Mouse (Mus musculus) ovary, postnatal 14 days (tissue): ENCODE data around the gene Slc6a17.

ENCODE experiments used
- DNase-seq: peaks from one replicate; pipeline ENCODE4 v3.0.0; 2022; ENCODE audit warnings: low spot score

Gene Slc6a17

GRCm38 (mm10) chr3:107520931-107521330 lies 3.1 kb upstream of the Slc6a17 start:
- DNase-seq: no peak

GRCm38 (mm10) chr3:107516776-107517630 lies 815 bp downstream of the Slc6a17 start:
- DNase-seq: no peak

GRCm38 (mm10) chr3:107515989-107516388 lies 1.8 kb downstream of the Slc6a17 start:
- no peak for DNase-seq

GRCm38 (mm10) chr3:107511416-107511815 lies 6.4 kb downstream of the Slc6a17 start:
- DNase-seq: no peak

GRCm38 (mm10) chr3:107508696-107509095 lies 9.1 kb downstream of the Slc6a17 start:
- DNase-seq: no peak

GRCm38 (mm10) chr3:107507966-107508365 lies 9.9 kb downstream of the Slc6a17 start:
- no peak for DNase-seq

- no peak for DNase-seq
Measured at GRCm38 (mm10) chr3:107506531-107506930, 11.3 kb downstream of the Slc6a17 start.

GRCm38 (mm10) chr3:107505464-107506367 lies 12.1 kb downstream of the Slc6a17 start:
- DNase-seq: no peak

- no peak for DNase-seq
Measured at GRCm38 (mm10) chr3:107504542-107504941, 13.3 kb downstream of the Slc6a17 start.

GRCm38 (mm10) chr3:107503716-107504115 lies 14.1 kb downstream of the Slc6a17 start:
- DNase-seq: no peak

- no peak for DNase-seq
Measured at GRCm38 (mm10) chr3:107501702-107502151, 16.1 kb downstream of the Slc6a17 start.

- no peak for DNase-seq
Measured at GRCm38 (mm10) chr3:107500301-107500700, 17.5 kb downstream of the Slc6a17 start.

GRCm38 (mm10) chr3:107496086-107496850 lies 21.6 kb downstream of the Slc6a17 start:
- no peak for DNase-seq

- DNase-seq: no peak
Measured at GRCm38 (mm10) chr3:107495524-107495923, 22.3 kb downstream of the Slc6a17 start.

- DNase-seq: peak; percentile 58
Measured at GRCm38 (mm10) chr3:107491459-107491858, 26.4 kb downstream of the Slc6a17 start.

GRCm38 (mm10) chr3:107488637-107489036 lies 29.2 kb downstream of the Slc6a17 start:
- DNase-seq: no peak

- DNase-seq: no peak
Measured at GRCm38 (mm10) chr3:107483290-107483689, 34.5 kb downstream of the Slc6a17 start.

GRCm38 (mm10) chr3:107480660-107481059 lies 37.2 kb downstream of the Slc6a17 start:
- no peak for DNase-seq

- peak; percentile 44 for DNase-seq
Measured at GRCm38 (mm10) chr3:107472198-107472597, 45.6 kb downstream of the Slc6a17 start.

GRCm38 (mm10) chr3:107469059-107469458 lies 48.8 kb downstream of the Slc6a17 start:
- no peak for DNase-seq

- DNase-seq: no peak
Measured at GRCm38 (mm10) chr3:107468106-107468505, 49.7 kb downstream of the Slc6a17 start.

GRCm38 (mm10) chr3:107466577-107466976 lies 51.2 kb downstream of the Slc6a17 start:
- DNase-seq: peak; percentile 60
